Mouse (Mus musculus) hindbrain, embryonic 12.5 days (tissue): ENCODE data around the gene Kcnj10. TPM values are rescaled to one million over a fixed set of nuclear protein-coding genes. Genes with fewer than 3 reads are reported as not detected.

Experiments
- ATAC-seq: fragments of 200-750 bp; cut with Nextera tagmentation; 2 replicates; pipeline ENCODE4 v1.8.0; 2017; ENCODE audit warnings: moderate TSS enrichment; ENCODE audit not compliant: low FRiP score
- H3K27ac ChIP-seq: fragments of 300-500 bp; sonication (generic); 2 replicates; pipeline ENCODE4 v1.5.1; 2016; ENCODE audit warnings: mild to moderate bottlenecking
- H3K27me3 ChIP-seq: fragments of 300-500 bp; sonication (generic); 2 replicates; pipeline ENCODE4 v1.6.1; 2016; ENCODE audit warnings: mild to moderate bottlenecking
- H3K36me3 ChIP-seq: fragments of 300-500 bp; sonication (generic); 2 replicates; pipeline ENCODE4 v1.6.1; 2016; ENCODE audit warnings: mild to moderate bottlenecking
- H3K4me1 ChIP-seq: fragments of 300-500 bp; sonication (generic); 2 replicates; pipeline ENCODE4 v1.6.1; 2016
- H3K4me2 ChIP-seq: fragments of 300-500 bp; sonication (generic); replicated peaks from 2 replicates; pipeline ENCODE4 v1.6.1; 2016; ENCODE audit warnings: mild to moderate bottlenecking
- H3K4me3 ChIP-seq: fragments of 300-500 bp; sonication (generic); 2 replicates; pipeline ENCODE4 v1.5.1; 2016; ENCODE audit warnings: mild to moderate bottlenecking
- H3K9ac ChIP-seq: fragments of 300-500 bp; sonication (generic); 2 replicates; pipeline ENCODE4 v1.6.1; 2016; ENCODE audit warnings: mild to moderate bottlenecking, moderate library complexity
- H3K9me3 ChIP-seq: fragments of 300-500 bp; sonication (generic); replicated peaks from 2 replicates; pipeline ENCODE4 v1.6.1; 2016; ENCODE audit warnings: mild to moderate bottlenecking
- WGBS: fragments of 180-500 bp; shearing (Covaris S2); methylation state at CpG from one replicate; pipeline ENCODE4 v1.1.7; 2016; 5-methylcytosine and 5-hydroxymethylcytosine counted together
- polyA plus RNA-seq: library from polyadenylated mRNA; unstranded; fragments of >200 nt; fragmentation: Nextera tagmentation; extraction: Ambion mirVana; gene quantifications from 2 replicates; pipeline ENCODE4 v1.2.1, GENCODE M21; 2016

Kcnj10 gene
- polyA plus RNA-seq, 1 experiment from 2014 or later: 0.53 TPM

DNA sequence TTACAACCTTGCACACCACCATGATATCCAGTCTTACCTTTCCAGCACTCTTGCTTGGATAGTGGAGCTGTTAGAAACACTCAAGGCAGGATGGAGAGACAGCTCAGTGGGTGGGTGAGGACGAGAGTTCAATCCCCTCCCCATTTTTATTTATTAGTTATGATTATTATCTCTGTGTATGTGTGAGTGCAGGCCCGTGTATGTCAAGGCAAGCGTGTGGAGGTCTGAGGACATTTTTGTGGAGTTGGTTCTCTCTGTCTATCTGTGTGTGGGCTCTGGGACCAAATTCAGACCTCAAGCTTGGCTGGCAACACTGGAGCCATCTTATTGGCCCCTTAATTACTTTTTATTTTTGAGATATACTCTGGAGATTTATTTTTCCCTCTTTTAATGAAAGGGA is 77.6 kb downstream of the Kcnj10 start:
- no peak for ATAC-seq
- no peak overlapping the region for H3K27ac ChIP-seq
- WGBS: 79% methylated on average over 3 of the region's 3 CpGs
- peaks cover 2% of the 10 kb centered on the region; the same call in 1 of the 2 replicates for H3K4me1 ChIP-seq
- H3K27me3 ChIP-seq: no peaks in the 10 kb centered on the region
- H3K4me3 ChIP-seq: no peak overlapping the region
- no peak overlapping the region for H3K4me2 ChIP-seq
- no peaks in the 10 kb centered on the region for H3K36me3 ChIP-seq
- H3K9me3 ChIP-seq: no peaks in the 10 kb centered on the region
- no peak overlapping the region for H3K9ac ChIP-seq

- Histone ChIP-seq H3K27ac (no peak overlapping the region), H3K36me3 (no peaks in the 10 kb centered on the region), H3K9me3 (no peaks in the 10 kb centered on the region), H3K9ac (no peak overlapping the region), H3K27me3 (no peaks in the 10 kb centered on the region), H3K4me1 (peaks cover 2% of the 10 kb centered on the region; the same call in 1 of the 2 replicates), H3K4me3 (no peak overlapping the region), H3K4me2 (no peak overlapping the region)
- WGBS: 79% methylated on average over 6 of the region's 6 CpGs
- ATAC-seq: no peak
Observed at GRCm38 (mm10) chr1:172420181-172420580, 79.2 kb downstream of the Kcnj10 start.

- H3K27me3 ChIP-seq: no peaks in the 10 kb centered on the region
- H3K9me3 ChIP-seq: no peaks in the 10 kb centered on the region
- no peak overlapping the region for H3K27ac ChIP-seq
- no peaks in the 10 kb centered on the region for H3K36me3 ChIP-seq
- H3K4me1 ChIP-seq: no peaks in the 10 kb centered on the region
- H3K4me3 ChIP-seq: no peak overlapping the region
- H3K9ac ChIP-seq: no peak overlapping the region
- no peak for ATAC-seq
- no peak overlapping the region for H3K4me2 ChIP-seq
- WGBS: 60% methylated on average over 1 of the region's 1 CpGs
Observed at GRCm38 (mm10) chr1:172423393-172423792, 82.4 kb downstream of the Kcnj10 start.

Other genes starting within 250 kb of the Kcnj10 start
- 178 and 183 TPM in 2 replicates for gene Pex19, start 214.5 kb upstream of the Kcnj10 start, polyA plus RNA-seq
- 136 and 137 TPM in 2 replicates for gene Dcaf8, start 193.1 kb upstream of the Kcnj10 start, polyA plus RNA-seq
- 322 and 363 TPM in 2 replicates for gene Pea15a, start 134.4 kb upstream of the Kcnj10 start, polyA plus RNA-seq
- gene Casq1, start 121.3 kb upstream of the Kcnj10 start, polyA plus RNA-seq: 2.3 and 3.8 TPM in 2 replicates
- gene Atp1a4, start 82.8 kb upstream of the Kcnj10 start, polyA plus RNA-seq: not detected in 2 replicates
- 147 and 159 TPM in 2 replicates for gene Igsf8, start 79.6 kb upstream of the Kcnj10 start, polyA plus RNA-seq
- 13.7 and 16.1 TPM in 2 replicates for gene Atp1a2, start 43.1 kb upstream of the Kcnj10 start, polyA plus RNA-seq
- gene Kcnj9, start 11.9 kb upstream of the Kcnj10 start, polyA plus RNA-seq: 1.2 and 2.0 TPM in 2 replicates
- gene Pigm, start 35.3 kb downstream of the Kcnj10 start, polyA plus RNA-seq: 9.4 and 9.8 TPM in 2 replicates
- 0.27 and 0.40 TPM in 2 replicates for gene Slamf9, start 134.1 kb downstream of the Kcnj10 start, polyA plus RNA-seq
- 69.9 and 82.2 TPM in 2 replicates for gene Igsf9, start 140.6 kb downstream of the Kcnj10 start, polyA plus RNA-seq
- gene Tagln2, start 158.8 kb downstream of the Kcnj10 start, polyA plus RNA-seq: 53.2 and 64.5 TPM in 2 replicates
- gene Cfap45, start 179.6 kb downstream of the Kcnj10 start, polyA plus RNA-seq: 3.3 and 4.4 TPM in 2 replicates
- gene Vsig8, start 214.7 kb downstream of the Kcnj10 start, polyA plus RNA-seq: 0.41 TPM in 1 of 2 replicates, not detected in the other
- not detected in 2 replicates for gene Slamf8, start 249.4 kb downstream of the Kcnj10 start, polyA plus RNA-seq